Mouse (Mus musculus): ENCODE measurements at regions not wholly inside any gene's neighbourhood (a gene's known extent, or its start where the extent isn't known, plus 50 kb on each side); places are given as distances from the start of the nearest gene placed in this dataset.
A peak's percentile ranks its signal among the peaks of the same experiment; 100 is the strongest.

DNA sequence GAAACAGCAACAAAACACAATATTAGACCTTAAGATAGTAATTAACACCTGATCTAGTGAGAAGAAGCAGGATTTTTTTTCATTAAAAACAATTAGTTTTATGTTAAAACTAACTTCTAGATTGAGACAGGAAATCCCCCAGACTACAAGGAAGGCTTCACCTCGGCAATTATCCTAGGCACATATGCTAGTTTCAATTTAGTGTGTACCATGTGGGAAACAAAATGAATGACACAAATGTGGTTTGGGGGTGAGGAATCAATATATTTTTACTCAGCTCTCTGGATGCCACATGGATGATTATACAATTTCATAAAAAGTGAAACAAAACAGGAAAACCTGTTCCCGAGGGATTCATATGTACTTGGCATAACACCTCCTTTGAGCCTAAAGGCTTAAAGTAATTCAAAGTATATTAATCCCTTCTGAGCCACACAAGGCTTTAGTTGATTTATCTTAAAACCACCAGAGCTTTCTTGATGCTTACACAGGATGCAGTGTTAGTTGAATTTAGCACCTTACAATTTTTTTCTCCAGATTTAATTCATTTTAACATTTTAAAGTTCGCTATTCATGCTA lies 244.7 kb downstream of the Manea start:
- peak; percentile 12 for DNase-seq (ENCODE audit: low read depth, low spot score)

DNA sequence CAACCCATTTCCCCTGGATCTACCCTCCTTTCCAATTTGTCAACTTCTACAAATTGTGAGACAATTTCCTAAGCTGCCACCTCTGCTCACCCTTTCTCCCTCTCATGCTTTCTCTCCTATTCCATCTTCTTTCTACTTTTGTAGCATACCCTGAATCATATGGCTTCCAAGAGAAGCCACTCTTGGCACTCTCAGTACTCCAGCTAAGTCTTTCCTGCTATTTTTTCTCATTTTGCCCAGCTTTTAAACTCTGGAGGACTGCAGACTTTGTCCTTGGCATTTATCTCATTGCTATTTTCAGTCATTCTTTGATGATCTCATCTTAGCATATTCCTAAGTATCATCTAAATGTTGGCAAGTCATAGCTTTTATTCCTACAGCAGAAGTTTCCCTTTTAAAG lies 270.6 kb upstream of the Fut9 start:
- peak; percentile 86 for DNase-seq (ENCODE audit: low read depth, low spot score)

DNA sequence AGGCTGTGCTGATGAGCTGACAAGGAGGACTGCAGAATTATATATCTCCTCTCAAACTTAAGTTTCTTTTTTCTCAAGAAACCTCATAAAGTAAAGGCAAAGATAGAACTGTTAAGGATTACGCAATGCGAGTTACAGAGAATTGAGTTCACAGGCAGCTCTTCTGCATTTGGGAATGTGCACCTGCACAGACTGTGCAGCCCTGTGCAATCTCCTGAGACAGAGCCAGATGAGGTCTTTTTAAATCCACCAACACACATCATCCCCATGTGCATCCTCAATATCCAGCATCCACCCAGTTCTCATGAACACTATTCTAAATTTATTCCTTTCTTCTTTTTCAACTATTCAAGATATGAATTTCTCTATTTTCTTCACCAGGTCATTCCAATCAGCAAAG lies 269.4 kb upstream of the Fut9 start:
- peak; percentile 86 for DNase-seq (ENCODE audit: low read depth, low spot score)
